Mouse (Mus musculus): ENCODE data around the gene Cmc2.

DNA sequence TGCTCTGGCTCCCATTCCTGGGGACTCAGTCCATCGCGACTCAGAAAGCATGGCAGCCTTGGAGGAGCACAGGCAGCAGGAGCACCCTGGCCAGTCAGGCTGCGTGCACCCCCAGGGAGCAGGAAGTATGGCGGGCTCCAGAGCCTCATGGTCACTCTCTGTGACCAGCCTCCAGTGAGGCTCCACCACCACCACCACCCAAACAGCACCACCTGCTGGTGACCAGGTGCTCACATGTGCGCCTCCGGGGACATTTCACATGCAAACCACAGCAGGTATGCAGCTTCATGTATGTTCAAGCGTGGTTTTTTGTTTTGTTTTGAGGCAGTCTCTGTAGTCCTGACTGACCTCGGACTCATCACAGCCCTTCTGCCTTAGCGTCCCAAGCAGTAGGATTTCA lies 6.6 kb upstream of the Cmc2 start:
- TF ChIP-seq POLR2A (IDR thresholded peaks at IDR 0.05; ENCODE audit: extremely low read depth, insufficient read depth, low read length): no peak
- TF ChIP-seq CTCF (IDR thresholded peaks at IDR 0.05; ENCODE audit: low read depth, low read length): peak; percentile 78
